In genomic region chr6:120957331-120957730, GRCm38 (mm10) we compare ENCODE assay signal across 19 mouse cellular contexts. TPM values are rescaled to one million over a fixed set of nuclear protein-coding genes. Genes with fewer than 3 reads are reported as not detected.
DNase-seq lines count a peak whose midpoint lies in the region; ATAC-seq and TF ChIP-seq lines count a peak whose summit lies in the region.
"Had no signal": no experiment of that assay in that cellular context is flagged by ENCODE, and none has a peak within 500 bp of the region (broad histone marks: within the 10 kb centered on the region; RNA-seq: fewer than 3 reads in every experiment).

No protein-coding gene starts in this region.

- peaks cover 52 to 95% of the 10 kb centered on the region in 2 experiments for H3K4me1 ChIP-seq in CH12.LX (ENCODE audit: control insufficient read depth in 1 of 2, insufficient read depth in 2 of 2)
- H3K4me1 ChIP-seq in bone marrow macrophage, adult 2 months (ENCODE audit: control insufficient read depth, insufficient read depth, low read length) = peaks cover 52% of the 10 kb centered on the region
- peaks cover 42% of the 10 kb centered on the region for H3K4me1 ChIP-seq in liver, embryonic 15.5 days (replicated peaks)
- 0 out of 2 replicates have a peak, but pooled peaks cover 3% of the 10 kb centered on the region for H3K4me1 ChIP-seq in kidney, adult 2 months (ENCODE audit: control insufficient read depth, insufficient read depth, low read length)
- H3K4me1 ChIP-seq: hindbrain, embryonic 13.5 days; neural tube, embryonic 12.5 days had no signal

- H3K27ac ChIP-seq in CH12.LX (ENCODE audit: insufficient read depth, low read depth) = peak overlapping the region; percentile 86
- peak overlapping the region; percentile 76 for H3K27ac ChIP-seq in bone marrow macrophage, adult 2 months (ENCODE audit: insufficient read depth, low read depth, low read length)
- H3K27ac ChIP-seq in liver, embryonic 15.5 days (replicated peaks) = peak overlapping the region; percentile 90
- H3K27ac ChIP-seq in kidney, adult 2 months (ENCODE audit: insufficient read depth, low read depth, low read length) = no peak overlapping the region
- H3K27ac ChIP-seq: hindbrain, embryonic 13.5 days; neural tube, embryonic 12.5 days had no signal

- ATAC-seq in liver, embryonic 15.5 days (ENCODE audit: insufficient read depth) = peak; percentile 44
- no peak for ATAC-seq in CD4-positive, CD25-positive, alpha-beta regulatory T cell, adult 4 months
- ATAC-seq: forebrain, postnatal 0 days; intestine, postnatal 0 days; midbrain, embryonic 16.5 days had no signal

- TF ChIP-seq POLR2A in CH12.LX (IDR thresholded peaks at IDR 0.05; ENCODE audit: low read depth, low read length) = no peak
- TF ChIP-seq POLR2A in bone marrow macrophage, adult 2 months (IDR thresholded peaks at IDR 0.05; ENCODE audit: borderline replicate concordance, low read depth, low read length) = 0 out of 2 replicates have a peak, but pooled peaks have one; percentile 20
- TF ChIP-seq POLR2A in kidney, adult 2 months (IDR thresholded peaks at IDR 0.05; ENCODE audit: low read depth, low read length) = no peak

- TF ChIP-seq RAD21 in CH12.LX (IDR thresholded peaks at IDR 0.05; ENCODE audit: low read depth, low read length) = peak; percentile 12

- H3K9me3 ChIP-seq in CH12.LX (replicated peaks; ENCODE audit: low read length) = no peaks in the 10 kb centered on the region
- H3K9me3 ChIP-seq in liver, embryonic 15.5 days (replicated peaks) = no peaks in the 10 kb centered on the region
- H3K9me3 ChIP-seq: hindbrain, embryonic 13.5 days; neural tube, embryonic 12.5 days had no signal

- peak overlapping the region in 1 of 3 experiments; percentile 24 for H3K4me3 ChIP-seq in CH12.LX (replicated peaks in 1 of 3; ENCODE audit: low read depth in 2 of 3, low read length in 2 of 3, poor library complexity in 1 of 3)
- no peak overlapping the region for H3K4me3 ChIP-seq in bone marrow macrophage, adult 2 months (ENCODE audit: insufficient read depth, low read length)
- no peak overlapping the region for H3K4me3 ChIP-seq in liver, embryonic 15.5 days (replicated peaks)
- H3K4me3 ChIP-seq in kidney, adult 2 months (ENCODE audit: insufficient read depth, low read depth, low read length) = no peak overlapping the region
- H3K4me3 ChIP-seq: hindbrain, embryonic 13.5 days; neural tube, embryonic 12.5 days had no signal

- H3K9ac ChIP-seq in CH12.LX (ENCODE audit: insufficient read depth, low read depth) = no peak overlapping the region
- peak overlapping the region; percentile 39; the same call in 1 of the 2 replicates for H3K9ac ChIP-seq in liver, embryonic 15.5 days
- H3K9ac ChIP-seq: forebrain, postnatal 0 days; hindbrain, embryonic 13.5 days; neural tube, embryonic 12.5 days had no signal

- no peak for TF ChIP-seq EP300 in CH12.LX (IDR thresholded peaks at IDR 0.05; ENCODE audit: low read length)

- in situ Hi-C loops in CH12.LX (cut with MboI; ENCODE audit: low pct_ligation_motif_present, low pct_unique_long_range_greater_than_20kb, low sequenced_read_pairs) = no loop called here

- H3K36me3 ChIP-seq in CH12.LX (replicated peaks in 1 of 2; ENCODE audit: control insufficient read depth in 1 of 2, insufficient read depth in 1 of 2, low read length in 1 of 2) = peaks cover 32 to 74% of the 10 kb centered on the region in 2 experiments
- peaks cover 86% of the 10 kb centered on the region for H3K36me3 ChIP-seq in liver, embryonic 15.5 days (replicated peaks)
- no peaks in the 10 kb centered on the region for H3K36me3 ChIP-seq in kidney, adult 2 months (ENCODE audit: control insufficient read depth, insufficient read depth, low read length)

- 28% methylated on average over 4 of the region's 4 CpGs for WGBS in liver, embryonic 15.5 days (ENCODE audit: insufficient replicate concordance)
- 79% methylated on average over 4 of the region's 4 CpGs for WGBS in kidney, adult 2 months

- DNase-seq in CH12.LX (ENCODE audit: extremely low read depth) = no peak
- DNase-seq in thymus, postnatal 10 days (ENCODE audit: low spot score in 2 of 2) = peak; percentile 72 to 77
- DNase-seq in kidney, adult 2 months = no peak
- DNase-seq in ovary, postnatal 36 days (ENCODE audit: low spot score) = no peak
- DNase-seq: adrenal gland, postnatal 36 days; cerebellum, adult 18-20 months; forebrain, postnatal 0 days; gastrocnemius, postnatal 10 days; kidney, postnatal 36 days; layer of hippocampus, postnatal 36 days; left cerebral cortex, postnatal 4 days; lung, postnatal 10 days had no signal

- dilution Hi-C loops in CH12.LX (cut with MboI; ENCODE audit: extremely low pct_ligation_motif_present, extremely low pct_unique_long_range_greater_than_20kb, low sequenced_read_pairs) = no loop called here

- peak in 1 of 2 experiments; percentile 29; a peak in 2 of 4 replicates for TF ChIP-seq CTCF in CH12.LX (conservative IDR thresholded peaks at IDR 0.05 in 1 of 2, IDR thresholded peaks at IDR 0.05 in 1 of 2; ENCODE audit: low read depth in 2 of 2, low read length in 2 of 2)
- no peak for TF ChIP-seq CTCF in bone marrow macrophage, adult 2 months (IDR thresholded peaks at IDR 0.05; ENCODE audit: low read depth, low read length)
- TF ChIP-seq CTCF in kidney, adult 2 months (conservative IDR thresholded peaks at IDR 0.05; ENCODE audit: insufficient read depth, insufficient read length, low read depth, low read length) = no peak

- no peaks in the 10 kb centered on the region for H3K79me2 ChIP-seq in CH12.LX (replicated peaks; ENCODE audit: control insufficient read depth, extremely low read depth, insufficient read depth, poor library complexity, severe bottlenecking)

- no peak overlapping the region for H3K4me2 ChIP-seq in CH12.LX (ENCODE audit: insufficient read depth, low read depth, poor library complexity, severe bottlenecking)
- peak overlapping the region; percentile 47 for H3K4me2 ChIP-seq in liver, embryonic 15.5 days
- H3K4me2 ChIP-seq: hindbrain, embryonic 13.5 days; neural tube, embryonic 12.5 days had no signal

- no peaks in the 10 kb centered on the region for H3K27me3 ChIP-seq in CH12.LX (replicated peaks)
- no peaks in the 10 kb centered on the region for H3K27me3 ChIP-seq in liver, embryonic 15.5 days
- H3K27me3 ChIP-seq in kidney, adult 2 months (replicated peaks; ENCODE audit: control insufficient read depth, insufficient read depth, low read length) = no peaks in the 10 kb centered on the region
- H3K27me3 ChIP-seq: hindbrain, embryonic 13.5 days; neural tube, embryonic 12.5 days had no signal

TF ChIP-seq in CH12.LX, 34 proteins besides CTCF, POLR2A, EP300 and RAD21:
- TF ChIP-seq MYC (IDR thresholded peaks at IDR 0.05; ENCODE audit: low read depth, low read length) (no peak), ZC3H11A (IDR thresholded peaks at IDR 0.05; ENCODE audit: low read depth, low read length) (no peak), JUND (conservative IDR thresholded peaks at IDR 0.05; ENCODE audit: low read depth, low read length) (no peak), GABPA (IDR thresholded peaks at IDR 0.05; ENCODE audit: insufficient replicate concordance, low read depth, low read length) (no peak), TBP (conservative IDR thresholded peaks at IDR 0.05; ENCODE audit: low read depth, low read length) (no peak), ETS1 (conservative IDR thresholded peaks at IDR 0.05; ENCODE audit: low read depth, low read length) (no peak), TCF12 (IDR thresholded peaks at IDR 0.05; ENCODE audit: low read depth, low read length) (peak; percentile 24; the same call in 1 of the 2 replicates), SMC3 (IDR thresholded peaks at IDR 0.05; ENCODE audit: low read depth, low read length) (peak; percentile 23), NRF1 (IDR thresholded peaks at IDR 0.05; ENCODE audit: low read depth, low read length) (no peak), PAX5 (IDR thresholded peaks at IDR 0.05; ENCODE audit: low read length) (no peak), NELFE (IDR thresholded peaks at IDR 0.05; ENCODE audit: low read depth, low read length) (no peak), USF1 (IDR thresholded peaks at IDR 0.05; ENCODE audit: low read depth, low read length) (no peak)
TF ChIP-seq in CH12.LX: peak in this region for 2.

RNA-seq across cellular contexts. Expression of gene Bid, which starts 40.7 kb away (rescaled TPM):
- total RNA-seq in CH12.LX (2012; rRNA removed) = 102 and 118 TPM in 2 replicates
- total RNA-seq in CH12.LX (2014; rRNA removed) = 132 and 148 TPM in 2 replicates
- 129 and 144 TPM in 2 replicates for polyA plus RNA-seq in CH12.LX (2012; ENCODE audit: insufficient read length, low read depth)
- 28.1 and 28.9 TPM in 2 replicates for polyA plus RNA-seq in bone marrow macrophage, adult 2 months (2012; ENCODE audit: insufficient read depth, insufficient read length, missing spikeins)
- polyA plus RNA-seq in liver, embryonic 15.5 days (2015; fragmentation: Nextera tagmentation; extraction: Ambion mirVana) = 22.0 TPM in 2 replicates
- 59.8 and 60.6 TPM in 2 replicates for polyA plus RNA-seq in kidney, adult 2 months (2012; rRNA removed)
- polyA plus RNA-seq in CD4-positive, CD25-positive, alpha-beta regulatory T cell, adult 4 months (2017; shearing (Covaris generic)) = 10 to 100 TPM; 51.9 to 73.2 TPM

Comparison
In these comparisons a context has a peak if more than half of its experiments do, and no peak if none do; other contexts are left out.
1. DNase-seq: peak in thymus, postnatal 10 days (2 of 2); none in CH12.LX (single experiment), kidney, adult 2 months (single experiment) and ovary, postnatal 36 days (single experiment).